7 mouse cellular contexts compared by ENCODE assay signal in genomic region chr12:45073331-45074041, GRCm38 (mm10). TPM values are rescaled to one million over a fixed set of nuclear protein-coding genes. Genes with fewer than 3 reads are reported as not detected.
A peak's percentile ranks its signal among the peaks of the same experiment; 100 is the strongest.
DNase-seq lines count a peak whose midpoint lies in the region; ATAC-seq lines count a peak whose summit lies in the region.

No protein-coding gene starts in this region.

- H3K9ac ChIP-seq in neural tube, embryonic 11.5 days (ENCODE audit: low read length): peak overlapping the region; percentile 90
- peak overlapping the region; percentile 84 for H3K9ac ChIP-seq in embryonic facial prominence, embryonic 13.5 days

- no peaks in the 10 kb centered on the region for H3K36me3 ChIP-seq in neural tube, embryonic 11.5 days (ENCODE audit: control insufficient read depth, insufficient read depth, low read length)
- no peaks in the 10 kb centered on the region for H3K36me3 ChIP-seq in embryonic facial prominence, embryonic 13.5 days
- H3K36me3 ChIP-seq in hindbrain, embryonic 10.5 days: no peaks in the 10 kb centered on the region
- no peaks in the 10 kb centered on the region for H3K36me3 ChIP-seq in midbrain, embryonic 10.5 days

- no peaks in the 10 kb centered on the region for H3K4me1 ChIP-seq in neural tube, embryonic 11.5 days (ENCODE audit: control insufficient read depth, insufficient read depth, low read length)
- peaks cover 32% of the 10 kb centered on the region; the same call in 1 of the 2 replicates for H3K4me1 ChIP-seq in embryonic facial prominence, embryonic 13.5 days
- peaks cover 30% of the 10 kb centered on the region for H3K4me1 ChIP-seq in hindbrain, embryonic 10.5 days (replicated peaks)
- peaks cover 43% of the 10 kb centered on the region for H3K4me1 ChIP-seq in midbrain, embryonic 10.5 days

- H3K4me3 ChIP-seq in neural tube, embryonic 11.5 days (ENCODE audit: low read depth, low read length): peak overlapping the region; percentile 69
- H3K4me3 ChIP-seq in embryonic facial prominence, embryonic 13.5 days: peak overlapping the region; percentile 70
- peak overlapping the region; percentile 86 for H3K4me3 ChIP-seq in hindbrain, embryonic 10.5 days
- peak overlapping the region; percentile 79 for H3K4me3 ChIP-seq in midbrain, embryonic 10.5 days

- 0% methylated on average over 28 of the region's 28 CpGs for WGBS in neural tube, embryonic 11.5 days
- under 1% methylated on average over 28 of the region's 28 CpGs for WGBS in embryonic facial prominence, embryonic 13.5 days
- WGBS in hindbrain, embryonic 10.5 days: under 1% methylated on average over 28 of the region's 28 CpGs
- under 1% methylated on average over 28 of the region's 28 CpGs for WGBS in midbrain, embryonic 10.5 days

- ATAC-seq in neural tube, embryonic 11.5 days (ENCODE audit: insufficient read depth, low FRiP score, low TSS enrichment): peak; percentile 25
- peak; percentile 1; the same call in 1 of the 2 replicates for ATAC-seq in embryonic facial prominence, embryonic 13.5 days (ENCODE audit: insufficient number of reproducible peaks, insufficient read depth, low FRiP score, low TSS enrichment, low read depth)

- no peak for DNase-seq in neural tube, embryonic 11.5 days (ENCODE audit: low spot score)
- no peak for DNase-seq in neural tube, embryonic 10.5 days (ENCODE audit: extremely low spot score, low spot score)
- DNase-seq in hindbrain, embryonic 10.5 days (ENCODE audit: low spot score): no peak
- no peak for DNase-seq in midbrain, embryonic 10.5 days (ENCODE audit: low spot score)
- DNase-seq in spleen, adult 12 weeks (ENCODE audit: low spot score): no peak
- no peak for DNase-seq in cerebellum, postnatal 25 days

- peaks cover 3% of the 10 kb centered on the region; the same call in 1 of the 2 replicates for H3K27me3 ChIP-seq in neural tube, embryonic 11.5 days (ENCODE audit: control insufficient read depth, insufficient read depth, low read length)
- H3K27me3 ChIP-seq in embryonic facial prominence, embryonic 13.5 days: peaks cover 19% of the 10 kb centered on the region
- peaks cover 8% of the 10 kb centered on the region; the same call in 1 of the 2 replicates for H3K27me3 ChIP-seq in hindbrain, embryonic 10.5 days (ENCODE audit: insufficient read depth, poor library complexity, severe bottlenecking)
- peaks cover 19% of the 10 kb centered on the region for H3K27me3 ChIP-seq in midbrain, embryonic 10.5 days (ENCODE audit: low read depth, poor library complexity, severe bottlenecking)

- peak overlapping the region; percentile 99 for H3K4me2 ChIP-seq in neural tube, embryonic 11.5 days (ENCODE audit: low read depth)
- peak overlapping the region; percentile 98 for H3K4me2 ChIP-seq in embryonic facial prominence, embryonic 13.5 days

- peak overlapping the region; percentile 39; the same call in 1 of the 2 replicates for H3K27ac ChIP-seq in neural tube, embryonic 11.5 days (ENCODE audit: low read depth, low read length)
- H3K27ac ChIP-seq in embryonic facial prominence, embryonic 13.5 days: peak overlapping the region; percentile 75
- peak overlapping the region; percentile 94 for H3K27ac ChIP-seq in hindbrain, embryonic 10.5 days
- H3K27ac ChIP-seq in midbrain, embryonic 10.5 days (replicated peaks): peak overlapping the region; percentile 94

- no peaks in the 10 kb centered on the region for H3K9me3 ChIP-seq in neural tube, embryonic 11.5 days (ENCODE audit: control insufficient read depth, low read length)
- H3K9me3 ChIP-seq in embryonic facial prominence, embryonic 13.5 days: no peaks in the 10 kb centered on the region
- H3K9me3 ChIP-seq in hindbrain, embryonic 10.5 days: no peaks in the 10 kb centered on the region
- no peaks in the 10 kb centered on the region for H3K9me3 ChIP-seq in midbrain, embryonic 10.5 days (replicated peaks)

RNA-seq across cellular contexts. Expression of gene Stxbp6, which starts 1.0 kb away (rescaled TPM):
- polyA plus RNA-seq in neural tube, embryonic 11.5 days (2014; fragmentation: Nextera tagmentation; extraction: Ambion mirVana): 9.6 and 11.9 TPM in 2 replicates
- polyA plus RNA-seq in embryonic facial prominence, embryonic 13.5 days (2015; fragmentation: Nextera tagmentation; extraction: Ambion mirVana): 8.5 and 10.2 TPM in 2 replicates
- polyA plus RNA-seq in hindbrain, embryonic 10.5 days (2016; fragmentation: Nextera tagmentation; extraction: Ambion mirVana): 12.4 and 14.9 TPM in 2 replicates
- 20.5 and 24.6 TPM in 2 replicates for polyA plus RNA-seq in midbrain, embryonic 10.5 days (2016; fragmentation: Nextera tagmentation; extraction: Ambion mirVana)

Comparison
In these comparisons a context has a peak if more than half of its experiments do, and no peak if none do; other contexts are left out.
1. H3K27ac ChIP-seq: peak in every context shown above with its lines; median percentile 94 in hindbrain, embryonic 10.5 days; 94 in midbrain, embryonic 10.5 days; 75 in embryonic facial prominence, embryonic 13.5 days; 39 in neural tube, embryonic 11.5 days.